Mouse (Mus musculus): ENCODE measurements around the gene Ptpn5. TPM values are rescaled to one million over a fixed set of nuclear protein-coding genes. Genes with fewer than 3 reads are reported as not detected.
A peak's percentile ranks its signal among the peaks of the same experiment; 100 is the strongest.

Ptpn5 gene
- polyA plus RNA-seq, 1 experiment from 2014 or later = 0.69 TPM

- no peak for TF ChIP-seq CTCF (IDR thresholded peaks at IDR 0.05; ENCODE audit: low read depth)
- H3K27ac ChIP-seq (ENCODE audit: low read depth, low read length) = peak overlapping the region; percentile 98; the same call in 1 of the 2 replicates
- no peaks in the 10 kb centered on the region for H3K27me3 ChIP-seq (replicated peaks; ENCODE audit: control insufficient read depth, insufficient read depth, low read length)
- H3K9me3 ChIP-seq (ENCODE audit: control insufficient read depth) = no peaks in the 10 kb centered on the region
- peak; percentile 55 for ATAC-seq
- H3K4me2 ChIP-seq (replicated peaks; ENCODE audit: low read depth) = peak overlapping the region; percentile 97
- H3K9ac ChIP-seq (ENCODE audit: low read depth, low read length) = peak overlapping the region; percentile 88; the same call in 1 of the 2 replicates
- peak overlapping the region; percentile 83 for H3K4me3 ChIP-seq (ENCODE audit: low read depth, low read length)
- 0 out of 2 replicates have a peak, but pooled peaks cover 5% of the 10 kb centered on the region for H3K4me1 ChIP-seq (replicated peaks; ENCODE audit: control insufficient read depth, insufficient read depth, low read length)
- WGBS = 0% methylated on average over 1 of the region's 2 CpGs
- H3K36me3 ChIP-seq (ENCODE audit: control insufficient read depth, insufficient read depth) = peaks cover 21% of the 10 kb centered on the region
These were observed 81.9 kb downstream of the Ptpn5 start for GRCm38 (mm10) chr7:47051404-47052151.

GRCm38 (mm10) chr7:47050766-47051165 is 82.7 kb downstream of the Ptpn5 start:
- Histone ChIP-seq H3K4me1 (replicated peaks; ENCODE audit: control insufficient read depth, insufficient read depth, low read length) (0 out of 2 replicates have a peak, but pooled peaks cover 5% of the 10 kb centered on the region), H3K27ac (ENCODE audit: low read depth, low read length) (peak overlapping the region; percentile 98)
- WGBS = under 1% methylated on average over 17 of the region's 34 CpGs

GRCm38 (mm10) chr7:47050366-47050765 is 83.1 kb downstream of the Ptpn5 start, which contains the start of gene Tmem86a:
Gene Tmem86a (plus strand): TSS chr7:47050601.
- H3K4me1 ChIP-seq (replicated peaks; ENCODE audit: control insufficient read depth, insufficient read depth, low read length) = 0 out of 2 replicates have a peak, but pooled peaks cover 5% of the 10 kb centered on the region
- peaks cover 21% of the 10 kb centered on the region for H3K36me3 ChIP-seq (ENCODE audit: control insufficient read depth, insufficient read depth)
- H3K4me2 ChIP-seq (replicated peaks; ENCODE audit: low read depth) = peak within 1 kb of the TSS; percentile 97
- no peaks in the 10 kb centered on the region for H3K27me3 ChIP-seq (replicated peaks; ENCODE audit: control insufficient read depth, insufficient read depth, low read length)
- peak within 1 kb of the TSS; percentile 83 for H3K4me3 ChIP-seq (ENCODE audit: low read depth, low read length)
- H3K27ac ChIP-seq (ENCODE audit: low read depth, low read length) = peak within 1 kb of the TSS; percentile 98
- no peaks in the 10 kb centered on the region for H3K9me3 ChIP-seq (ENCODE audit: control insufficient read depth)
- peak within 1 kb of the TSS; percentile 88 for H3K9ac ChIP-seq (ENCODE audit: low read depth, low read length)
- ATAC-seq = peak; percentile 97
- no peak for TF ChIP-seq CTCF (IDR thresholded peaks at IDR 0.05; ENCODE audit: low read depth)
- under 1% methylated on average over 33 of the region's 33 CpGs for WGBS

More at GRCm38 (mm10) chr7:47050766-47051165, 82.7 kb downstream of the Ptpn5 start:
- Histone ChIP-seq H3K9me3 (ENCODE audit: control insufficient read depth) (no peaks in the 10 kb centered on the region), H3K36me3 (ENCODE audit: control insufficient read depth, insufficient read depth) (peaks cover 21% of the 10 kb centered on the region), H3K9ac (ENCODE audit: low read depth, low read length) (peak overlapping the region; percentile 88), H3K4me2 (replicated peaks; ENCODE audit: low read depth) (peak overlapping the region; percentile 97), H3K4me3 (ENCODE audit: low read depth, low read length) (peak overlapping the region; percentile 83), H3K27me3 (replicated peaks; ENCODE audit: control insufficient read depth, insufficient read depth, low read length) (no peaks in the 10 kb centered on the region)
- no peak for TF ChIP-seq CTCF (IDR thresholded peaks at IDR 0.05; ENCODE audit: low read depth)
- peak; percentile 60 for ATAC-seq

- no peak for TF ChIP-seq CTCF (IDR thresholded peaks at IDR 0.05; ENCODE audit: low read depth)
- H3K9ac ChIP-seq (ENCODE audit: low read depth, low read length) = no peak overlapping the region
- WGBS = 28% methylated on average over 6 of the region's 6 CpGs
These were observed 90.5 kb downstream of the Ptpn5 start for GRCm38 (mm10) chr7:47042823-47043490.

GRCm38 (mm10) chr7:47042121-47042520 is 91.4 kb downstream of the Ptpn5 start:
- H3K4me3 ChIP-seq (ENCODE audit: low read depth, low read length) = no peak overlapping the region
- peak; percentile 74 for ATAC-seq

More at GRCm38 (mm10) chr7:47042823-47043490, 90.5 kb downstream of the Ptpn5 start:
- Histone ChIP-seq H3K9me3 (ENCODE audit: control insufficient read depth) (no peaks in the 10 kb centered on the region), H3K4me1 (replicated peaks; ENCODE audit: control insufficient read depth, insufficient read depth, low read length) (peaks cover 10% of the 10 kb centered on the region; the same call in 1 of the 2 replicates), H3K36me3 (ENCODE audit: control insufficient read depth, insufficient read depth) (no peaks in the 10 kb centered on the region), H3K27ac (ENCODE audit: low read depth, low read length) (peak overlapping the region; percentile 41; the same call in 1 of the 2 replicates), H3K4me3 (ENCODE audit: low read depth, low read length) (no peak overlapping the region), H3K4me2 (replicated peaks; ENCODE audit: low read depth) (no peak overlapping the region), H3K27me3 (replicated peaks; ENCODE audit: control insufficient read depth, insufficient read depth, low read length) (no peaks in the 10 kb centered on the region)
- ATAC-seq = no peak

GRCm38 (mm10) chr7:47041706-47042105 is 91.8 kb downstream of the Ptpn5 start:
- H3K9me3 ChIP-seq (ENCODE audit: control insufficient read depth) = no peaks in the 10 kb centered on the region
- no peak overlapping the region for H3K27ac ChIP-seq (ENCODE audit: low read depth, low read length)
- no peak overlapping the region for H3K4me2 ChIP-seq (replicated peaks; ENCODE audit: low read depth)
- H3K9ac ChIP-seq (ENCODE audit: low read depth, low read length) = no peak overlapping the region
- peaks cover 10% of the 10 kb centered on the region; the same call in 1 of the 2 replicates for H3K4me1 ChIP-seq (replicated peaks; ENCODE audit: control insufficient read depth, insufficient read depth, low read length)
- ATAC-seq = no peak
- no peak for TF ChIP-seq CTCF (IDR thresholded peaks at IDR 0.05; ENCODE audit: low read depth)
- H3K36me3 ChIP-seq (ENCODE audit: control insufficient read depth, insufficient read depth) = no peaks in the 10 kb centered on the region
- no peak overlapping the region for H3K4me3 ChIP-seq (ENCODE audit: low read depth, low read length)
- H3K27me3 ChIP-seq (replicated peaks; ENCODE audit: control insufficient read depth, insufficient read depth, low read length) = no peaks in the 10 kb centered on the region
- 88% methylated on average over 3 of the region's 3 CpGs for WGBS

More at GRCm38 (mm10) chr7:47042121-47042520, 91.4 kb downstream of the Ptpn5 start:
- H3K27me3 ChIP-seq (replicated peaks; ENCODE audit: control insufficient read depth, insufficient read depth, low read length) = no peaks in the 10 kb centered on the region
- no peak overlapping the region for H3K4me2 ChIP-seq (replicated peaks; ENCODE audit: low read depth)
- peaks cover 10% of the 10 kb centered on the region; the same call in 1 of the 2 replicates for H3K4me1 ChIP-seq (replicated peaks; ENCODE audit: control insufficient read depth, insufficient read depth, low read length)
- TF ChIP-seq CTCF (IDR thresholded peaks at IDR 0.05; ENCODE audit: low read depth) = no peak
- H3K9ac ChIP-seq (ENCODE audit: low read depth, low read length) = no peak overlapping the region
- peak overlapping the region; percentile 41; the same call in 1 of the 2 replicates for H3K27ac ChIP-seq (ENCODE audit: low read depth, low read length)
- H3K9me3 ChIP-seq (ENCODE audit: control insufficient read depth) = no peaks in the 10 kb centered on the region
- H3K36me3 ChIP-seq (ENCODE audit: control insufficient read depth, insufficient read depth) = no peaks in the 10 kb centered on the region
- 51% methylated on average over 4 of the region's 4 CpGs for WGBS

All from intestine, postnatal 0 days (tissue).